Mouse (Mus musculus): ENCODE data around the gene Nbeal2.

Gene Nbeal2

DNA sequence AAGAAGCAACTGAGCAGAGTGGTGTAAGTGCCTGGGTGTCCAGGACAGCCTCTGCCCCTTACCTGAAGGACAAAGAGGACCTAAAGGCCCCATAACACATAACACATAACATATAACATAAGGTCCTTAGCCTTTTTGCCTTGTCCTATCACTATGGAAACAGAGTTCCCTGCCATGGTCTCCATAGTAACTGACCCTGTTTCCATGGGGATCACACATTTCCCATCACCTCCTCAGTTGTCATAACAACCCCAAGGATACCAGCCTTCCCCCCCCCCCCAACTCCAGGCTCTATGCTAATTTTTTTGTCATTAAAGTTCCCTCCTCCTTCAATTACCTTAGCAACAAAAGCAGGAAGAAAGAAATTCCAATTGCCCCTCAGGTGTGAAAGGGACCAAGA lies 4.2 kb downstream of the Nbeal2 start:
- DNase-seq (ENCODE audit: low spot score in 2 of 2), result no peak

DNA sequence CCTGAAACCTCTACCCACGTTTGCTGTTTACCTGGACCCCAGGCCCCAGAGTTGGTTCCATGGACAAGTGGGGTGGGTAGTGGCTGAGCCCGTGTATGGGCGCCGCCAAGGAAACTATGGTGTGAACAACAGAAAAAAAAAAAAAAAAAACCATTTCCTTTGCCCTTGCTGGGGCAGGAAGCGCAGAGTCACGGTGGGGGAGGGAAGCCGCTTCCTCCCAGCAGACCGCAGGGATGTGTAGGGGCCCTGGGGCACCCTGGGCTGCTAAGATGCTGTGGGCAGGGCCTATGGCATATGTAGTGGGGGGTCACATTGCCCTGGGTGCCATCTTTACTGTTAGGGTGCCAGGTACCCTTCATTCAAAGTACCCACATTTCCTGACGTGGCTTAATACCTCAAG lies 8.7 kb downstream of the Nbeal2 start:
- no peak for DNase-seq (ENCODE audit: low spot score in 2 of 2)

DNA sequence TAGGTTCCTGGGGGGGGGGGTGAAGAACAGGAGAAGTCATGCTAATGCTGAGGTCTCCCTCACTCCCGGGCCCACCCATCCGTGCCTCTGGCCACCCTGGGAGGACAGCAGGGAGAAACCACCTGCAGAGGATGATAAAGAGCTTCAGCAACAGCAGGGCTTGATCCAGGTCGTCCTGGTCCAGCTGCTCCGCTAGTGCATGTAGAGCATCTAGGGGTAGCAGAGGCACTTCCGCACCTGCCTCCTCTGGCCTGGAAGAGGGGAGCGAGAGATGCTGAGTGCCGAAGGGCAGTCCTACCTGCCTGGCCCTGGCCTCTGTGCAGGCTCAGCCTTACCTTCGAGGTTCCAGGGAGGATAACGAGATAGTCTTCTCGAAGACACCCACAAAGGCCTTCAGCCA lies 9.7 kb downstream of the Nbeal2 start:
- DNase-seq (ENCODE audit: low spot score in 2 of 2), result no peak

DNA sequence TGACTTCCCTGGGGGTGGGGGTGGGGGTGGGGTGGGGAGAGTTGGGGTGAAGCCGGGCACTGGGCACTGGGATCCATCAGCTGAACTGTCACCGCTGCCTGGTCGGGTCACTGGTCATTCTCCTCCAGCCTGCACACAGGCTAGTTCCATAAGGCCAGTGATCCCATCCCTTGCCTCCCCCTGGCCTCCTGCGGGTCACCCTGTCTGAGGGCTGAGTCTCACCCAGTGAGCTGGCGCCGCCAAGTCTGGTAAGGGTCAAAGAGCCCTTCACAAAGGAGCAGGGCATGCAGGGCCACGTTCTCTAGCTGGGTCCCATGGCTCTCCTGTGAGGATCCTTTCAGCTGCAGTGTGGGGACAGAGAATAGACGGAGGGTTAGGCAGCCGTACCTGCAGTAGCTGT lies 10.2 kb downstream of the Nbeal2 start:
- no peak for DNase-seq (ENCODE audit: low spot score in 2 of 2)

DNA sequence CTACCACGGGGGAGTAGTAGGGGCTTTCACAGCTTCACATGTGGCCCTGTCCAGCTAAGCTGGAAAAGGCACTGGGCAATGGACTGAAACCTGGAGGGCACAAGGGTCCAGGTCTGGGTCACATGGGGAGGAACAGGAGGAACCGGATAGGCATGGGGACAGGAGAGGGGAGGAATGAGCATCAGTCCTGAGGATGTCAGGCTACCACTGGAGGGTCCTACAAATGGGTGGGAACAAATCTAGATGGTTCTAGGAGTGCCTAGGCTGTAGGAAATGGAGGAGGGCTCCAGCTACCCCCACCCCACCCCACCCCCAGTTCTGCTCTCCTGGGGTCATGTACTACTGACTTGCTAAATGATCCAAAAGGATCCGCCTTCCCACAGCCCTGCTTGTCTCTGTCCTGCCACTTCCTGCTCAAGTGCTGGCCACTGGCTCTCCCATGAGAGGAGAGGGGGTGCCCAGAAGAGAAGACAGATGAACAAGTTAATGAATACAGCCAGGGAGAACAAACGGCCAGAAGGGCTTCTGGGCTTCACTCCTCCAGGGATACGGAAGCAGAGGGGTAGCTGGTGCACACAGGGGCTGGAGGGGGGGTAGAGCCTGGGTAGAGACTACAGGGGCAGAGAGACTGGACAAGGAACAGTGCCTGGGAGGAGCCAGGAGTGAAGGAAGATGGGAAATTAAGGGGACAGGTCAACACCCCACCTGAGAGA lies 11.0 kb downstream of the Nbeal2 start:
- DNase-seq (ENCODE audit: low spot score in 2 of 2), result no peak

DNA sequence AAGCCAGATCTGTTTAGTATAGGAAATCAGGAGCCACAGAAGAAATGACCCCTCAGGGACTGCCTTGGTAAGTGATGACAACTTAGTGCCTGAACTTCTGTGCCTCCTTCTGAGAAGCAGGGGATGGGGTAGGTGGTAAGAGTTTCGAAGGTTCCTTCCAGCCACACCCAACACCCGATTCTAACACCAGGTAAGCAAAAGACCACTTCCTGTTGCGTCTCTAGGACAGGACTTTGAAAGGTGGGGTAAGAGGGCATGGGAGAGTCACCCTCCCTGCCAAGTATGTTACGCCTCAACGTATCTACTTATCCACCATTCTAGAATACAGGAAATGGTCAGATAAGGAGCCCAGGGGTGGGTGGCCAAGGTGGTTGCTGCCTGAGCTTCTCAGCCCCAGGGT lies 13.0 kb downstream of the Nbeal2 start:
- DNase-seq (ENCODE audit: low spot score in 2 of 2), result no peak

DNA sequence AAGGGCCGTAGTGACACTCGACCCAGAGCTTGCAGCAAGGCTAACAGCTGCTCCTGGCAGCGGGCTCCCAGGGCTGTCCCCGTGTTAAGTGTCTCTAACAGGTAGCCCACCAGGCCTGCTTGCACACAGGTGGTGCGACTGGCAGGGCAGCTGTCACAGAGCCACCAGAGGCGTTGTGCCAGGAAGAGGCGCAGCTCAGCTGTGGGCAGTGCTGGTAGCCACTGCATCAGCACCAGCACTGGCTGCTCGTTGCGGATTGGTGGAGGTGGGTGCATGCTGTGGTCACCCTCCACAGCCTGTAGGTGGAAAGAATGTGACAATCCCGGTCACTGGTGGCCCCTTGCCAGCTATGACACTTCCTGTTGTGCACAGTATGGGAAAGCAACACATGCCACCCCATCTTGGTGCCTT lies 15.3 kb downstream of the Nbeal2 start:
- DNase-seq (ENCODE audit: low spot score in 2 of 2), result no peak

DNA sequence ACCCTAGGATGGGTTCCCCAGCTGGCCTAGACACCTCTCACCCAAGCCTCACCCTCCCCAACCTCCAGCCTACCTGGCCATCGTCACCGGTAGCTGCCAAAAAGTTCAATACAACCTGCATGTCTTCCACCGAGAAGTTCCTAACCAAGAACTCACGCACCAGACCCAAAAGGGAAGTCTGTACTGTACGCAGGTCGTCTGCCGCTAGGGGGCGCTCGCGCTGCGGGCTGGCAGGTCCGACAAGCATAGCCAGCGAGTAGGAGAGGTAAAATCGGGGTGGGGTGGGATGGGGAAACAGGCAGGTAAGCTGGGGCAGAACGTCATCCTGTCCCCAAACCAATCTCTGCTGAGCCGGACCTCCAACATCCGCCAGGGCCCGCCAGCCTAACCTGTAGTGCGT lies 18.7 kb downstream of the Nbeal2 start:
- peak; percentile 68 to 78 for DNase-seq (ENCODE audit: low spot score in 2 of 2)

DNA sequence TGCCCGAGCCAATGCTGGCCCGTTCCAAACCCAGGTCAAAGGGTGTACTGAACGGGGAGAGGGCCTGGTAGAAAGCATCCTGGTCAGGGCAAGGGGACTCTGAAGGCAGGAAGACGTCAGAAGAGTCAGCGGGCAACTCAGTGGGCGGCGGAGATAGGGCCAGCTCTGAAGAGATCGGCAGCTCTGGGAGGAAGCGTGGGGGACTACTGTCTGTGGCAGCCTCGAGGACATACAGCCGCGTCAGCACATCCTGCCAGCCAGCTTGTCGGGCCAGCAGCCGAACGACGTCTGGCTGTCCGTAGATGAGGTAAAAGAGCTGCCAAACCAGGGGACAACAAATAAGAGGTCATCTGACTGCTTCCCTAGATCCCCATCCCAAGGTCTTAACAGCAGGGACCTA lies 20.1 kb downstream of the Nbeal2 start:
- DNase-seq (ENCODE audit: low spot score in 2 of 2), result no peak

DNA sequence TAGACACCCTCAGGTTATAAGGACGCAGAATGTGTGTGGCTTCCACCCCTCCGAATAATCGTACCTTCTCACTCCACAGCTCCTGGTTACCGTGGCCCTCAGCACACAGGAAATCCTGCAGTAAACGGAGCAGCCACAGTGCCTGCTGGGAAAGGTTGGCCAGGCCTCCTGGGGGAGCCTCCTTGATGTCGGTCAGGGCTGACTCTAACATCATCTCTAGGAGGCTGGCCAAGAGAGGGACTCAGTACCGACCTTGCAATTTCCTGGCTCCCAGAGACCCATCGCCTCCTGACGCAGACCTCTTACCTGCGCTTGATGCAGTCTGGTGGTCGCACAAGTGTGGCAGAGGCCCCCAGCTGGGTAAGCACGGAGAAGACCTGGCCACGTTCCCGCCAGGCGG lies 21.3 kb downstream of the Nbeal2 start:
- DNase-seq (ENCODE audit: low spot score in 2 of 2), result no peak

DNA sequence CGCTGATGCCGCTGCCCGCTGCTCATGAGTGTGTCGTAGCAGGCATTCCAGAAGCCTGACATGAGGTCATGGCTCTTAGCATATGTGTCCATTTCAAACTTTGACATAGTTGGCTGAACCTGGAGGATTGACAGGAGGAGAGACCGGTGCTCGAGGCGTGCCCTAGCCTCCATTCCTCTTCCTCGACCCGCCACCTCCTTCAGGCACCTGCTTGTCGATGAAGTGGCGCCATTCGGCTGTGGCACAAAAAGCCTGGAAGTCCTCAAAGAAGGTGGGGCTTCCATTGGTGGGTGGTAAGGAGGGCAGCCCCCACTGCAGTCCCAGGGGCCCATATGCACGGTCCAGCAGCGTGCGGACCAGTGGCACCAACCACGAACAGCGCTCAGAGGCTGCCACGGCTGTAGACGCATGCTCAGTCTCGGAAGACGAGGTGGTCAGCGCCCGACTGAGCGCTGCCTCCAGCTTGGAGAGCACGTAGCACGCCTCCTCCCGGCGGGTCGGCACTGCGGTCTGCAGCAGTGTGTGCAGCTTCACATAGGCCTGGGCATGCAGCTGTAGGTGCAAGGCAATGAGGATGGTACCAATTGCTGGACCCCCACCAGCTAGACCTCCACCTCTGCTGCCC lies 22.2 kb downstream of the Nbeal2 start:
- DNase-seq (ENCODE audit: low spot score in 2 of 2), result no peak

DNA sequence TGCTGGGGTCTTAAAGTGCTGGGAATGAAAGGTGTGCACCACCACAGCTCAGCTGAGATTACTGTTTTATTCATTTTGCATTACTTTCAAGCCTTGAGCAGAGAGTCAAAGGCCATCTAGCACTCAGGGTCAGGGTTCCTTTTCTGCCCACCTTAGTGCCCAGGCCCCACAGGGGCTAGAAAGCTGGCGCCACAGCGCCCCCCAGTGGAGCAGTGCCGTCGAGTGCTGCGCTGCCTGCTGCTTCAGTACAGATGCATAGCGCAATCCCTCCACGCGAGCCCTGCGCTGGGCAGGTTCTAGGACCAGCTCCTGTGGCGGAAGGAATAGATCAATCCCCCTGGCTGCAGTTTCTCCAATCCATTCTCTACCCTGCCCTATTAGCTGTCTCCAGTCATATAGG lies 22.8 kb downstream of the Nbeal2 start:
- no peak for DNase-seq (ENCODE audit: low spot score in 2 of 2)

DNA sequence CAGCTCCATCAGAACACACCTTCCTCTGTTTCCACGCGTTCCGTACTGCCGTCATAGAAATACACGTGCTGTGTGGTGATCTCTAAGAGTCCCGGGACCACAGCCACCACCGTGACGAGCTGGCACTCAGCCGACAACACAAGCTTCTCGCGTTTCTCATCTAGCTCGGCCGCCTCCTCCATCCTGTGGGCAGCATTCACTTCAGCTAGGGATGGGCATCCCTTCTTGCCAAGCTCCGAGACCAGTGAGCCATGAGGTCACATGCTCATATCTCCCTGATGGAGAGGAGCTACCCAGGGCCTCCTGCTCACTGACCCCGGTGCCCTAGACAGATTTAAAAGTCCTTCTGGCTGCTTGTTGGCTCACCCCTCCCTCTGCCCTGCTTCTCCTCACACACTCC lies 23.8 kb downstream of the Nbeal2 start:
- no peak for DNase-seq (ENCODE audit: low spot score in 2 of 2)

DNA sequence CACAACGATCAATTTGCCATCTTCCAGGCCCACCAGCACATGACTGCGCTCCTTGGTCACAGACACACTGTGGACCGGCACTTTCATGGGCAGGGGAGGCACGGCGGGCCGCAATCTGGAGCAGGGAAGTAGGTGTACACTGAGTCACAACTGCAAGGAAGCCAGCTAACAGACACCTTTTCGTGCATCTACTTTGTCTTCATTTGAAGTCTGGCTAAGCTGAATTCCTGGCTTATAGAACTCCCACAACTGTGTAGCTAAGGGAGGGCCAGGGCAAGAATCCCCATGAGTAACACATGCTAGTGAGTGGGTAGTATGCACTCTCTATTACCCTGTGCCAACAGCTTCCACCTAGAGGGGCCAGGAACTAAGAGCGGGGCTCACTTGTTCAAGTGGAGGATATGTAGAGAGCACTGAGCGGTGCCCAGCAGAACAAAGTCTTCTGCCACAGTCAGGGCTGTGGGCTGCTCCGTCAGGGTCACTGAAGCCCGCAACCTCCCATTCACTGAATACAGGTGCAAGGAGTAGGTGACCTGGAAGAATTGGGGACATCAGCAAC lies 28.5 kb downstream of the Nbeal2 start:
- no peak for DNase-seq (ENCODE audit: low spot score in 2 of 2)

DNA sequence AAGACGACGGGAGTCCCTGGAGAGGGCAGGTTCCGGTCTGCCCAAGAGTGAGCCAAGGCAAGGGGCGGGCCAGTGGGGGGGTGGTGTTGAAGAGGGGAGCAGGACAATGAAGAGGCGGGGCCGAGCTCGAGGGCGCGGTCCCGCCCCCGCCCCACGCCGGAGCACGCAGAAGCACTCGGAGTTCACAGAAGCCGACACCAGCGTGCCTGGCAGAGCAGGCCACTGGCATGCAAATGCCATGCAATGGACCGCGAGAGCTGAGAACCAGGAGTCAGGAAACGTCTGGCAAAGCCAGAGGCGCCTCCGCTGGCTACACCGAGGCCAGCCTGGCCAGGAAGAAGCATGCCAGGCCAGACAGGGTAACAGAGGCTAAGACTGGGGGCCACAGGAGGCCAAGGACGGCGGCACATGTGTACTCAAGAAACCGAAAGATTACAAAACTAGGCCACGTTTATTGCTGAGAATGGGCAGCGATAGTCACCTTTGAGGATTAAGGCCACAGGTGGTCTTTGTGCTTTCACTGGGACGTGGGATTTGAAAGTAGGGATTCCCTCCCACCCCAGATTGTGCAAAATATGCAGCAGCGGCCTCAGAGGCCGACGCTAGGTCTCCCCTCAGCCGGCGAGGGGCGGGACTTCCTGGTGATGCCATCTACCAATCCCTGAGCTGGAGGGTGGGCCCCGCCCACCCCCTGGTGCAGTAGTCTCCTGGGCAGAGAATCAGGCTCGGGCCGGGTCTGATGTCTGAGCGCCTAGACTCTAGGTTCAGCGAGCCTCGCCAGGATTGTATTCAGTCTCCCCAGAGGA lies 29.4 kb downstream of the Nbeal2 start, which contains the start of gene Nradd:
Nradd (minus strand) TSS at position 92 of the 806 bp plus-strand sequence.
- DNase-seq (ENCODE audit: low spot score in 2 of 2), result peak; percentile 75 to 81

DNA sequence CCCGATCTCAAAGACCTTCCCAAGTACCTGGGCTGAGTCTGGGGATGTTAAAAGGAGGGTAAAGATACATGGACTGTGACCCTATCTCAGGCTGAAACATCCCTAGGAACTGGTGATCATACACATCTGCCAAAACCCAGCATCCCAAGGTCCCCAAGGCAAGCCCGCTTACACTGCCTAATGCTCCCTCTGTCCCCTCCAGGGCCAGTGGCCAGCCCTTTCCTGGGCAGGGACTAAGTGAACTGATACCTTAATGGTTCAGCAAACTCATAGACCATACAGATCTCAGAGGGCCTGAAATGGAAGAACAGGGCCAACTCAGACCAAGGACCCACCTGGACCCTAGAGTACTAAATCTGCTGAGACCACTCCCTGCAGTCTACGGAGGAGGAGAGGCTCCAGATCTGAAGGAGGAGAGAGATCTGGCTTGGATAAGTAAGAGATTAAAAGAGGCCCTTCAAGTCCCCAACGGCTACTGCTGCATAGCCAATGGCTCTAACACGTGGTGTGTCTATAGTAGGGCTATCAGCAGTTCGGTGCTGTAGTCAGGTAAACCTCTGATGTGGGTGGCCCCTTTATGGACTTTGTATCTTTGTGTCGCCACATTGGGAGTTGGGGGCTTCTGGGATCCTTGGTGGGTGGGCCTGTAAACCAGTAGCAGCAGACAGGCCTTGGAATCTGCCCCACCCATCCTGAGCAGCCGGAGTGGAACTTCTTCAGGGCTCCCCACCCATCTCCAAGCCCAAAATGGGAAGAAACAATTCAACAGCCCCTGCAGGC lies 30.4 kb downstream of the Nbeal2 start:
- DNase-seq (ENCODE audit: low spot score in 2 of 2), result no peak

DNA sequence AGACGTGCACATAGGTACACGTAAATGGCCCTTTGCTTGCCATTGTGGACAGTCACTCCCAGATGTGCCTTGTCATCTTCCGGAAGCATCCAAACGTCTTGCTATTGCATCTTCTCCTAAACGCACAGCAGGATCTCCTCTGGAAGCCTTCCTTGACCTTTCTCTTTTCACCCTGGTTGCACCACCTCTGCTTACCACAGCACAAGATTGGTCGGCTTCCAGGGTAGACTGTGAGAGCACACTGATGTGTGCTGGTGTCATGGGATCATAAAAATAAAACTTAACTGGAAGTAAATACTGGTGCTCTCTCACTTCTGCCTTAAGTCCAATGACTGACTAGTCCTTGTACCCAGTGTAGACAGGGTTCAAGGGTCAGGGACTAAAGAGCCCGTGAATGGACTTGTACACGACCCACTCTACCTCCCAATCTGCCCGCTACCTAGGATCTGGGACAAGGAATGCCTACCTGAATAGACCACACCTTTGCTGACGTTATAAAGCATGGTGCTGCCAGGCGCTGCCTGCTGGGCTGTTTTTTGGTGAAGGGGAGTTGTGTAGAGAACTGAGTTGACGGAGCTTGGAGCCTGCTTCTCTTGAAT lies 31.2 kb downstream of the Nbeal2 start:
- no peak for DNase-seq (ENCODE audit: low spot score in 2 of 2)

DNA sequence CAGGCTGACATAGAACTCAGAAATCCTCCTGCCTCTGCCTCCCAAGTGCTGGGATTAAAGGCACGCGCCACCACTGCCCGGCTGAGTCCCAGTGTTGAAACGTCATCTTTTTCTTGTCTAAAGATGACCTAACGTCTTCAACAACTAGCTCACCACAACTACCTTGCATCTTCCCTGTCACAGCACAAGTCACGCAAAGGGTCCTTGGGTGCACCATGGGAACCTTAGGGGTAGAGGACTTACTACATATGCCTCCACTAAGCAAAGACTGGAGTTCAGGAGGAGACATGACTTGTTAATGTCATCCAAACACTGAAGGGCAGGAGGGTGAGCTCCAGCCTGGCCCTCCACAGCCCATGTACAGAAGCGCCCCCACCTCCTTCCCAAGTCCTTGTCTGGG lies 33.3 kb downstream of the Nbeal2 start:
- DNase-seq (ENCODE audit: low spot score in 2 of 2), result no peak

DNA sequence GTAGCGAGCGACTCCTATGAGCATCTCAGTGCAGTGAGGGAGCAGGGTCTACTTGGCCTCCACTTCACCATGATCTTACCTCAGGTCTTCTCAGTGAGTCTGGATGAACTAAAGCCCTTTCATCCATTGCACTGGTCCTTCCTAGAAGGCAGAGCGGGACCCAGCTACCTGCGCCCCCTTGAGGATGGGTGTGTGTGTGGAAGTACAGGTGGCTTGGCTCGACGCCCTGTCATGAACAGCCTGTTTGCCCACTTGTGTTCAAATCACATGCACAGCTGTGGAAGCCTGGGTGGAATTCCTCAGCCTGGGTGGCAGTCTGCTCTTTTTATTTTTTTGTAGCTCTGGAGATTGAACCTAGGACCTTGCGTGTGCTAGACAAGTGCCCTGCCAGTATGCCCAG lies 33.8 kb downstream of the Nbeal2 start:
- no peak for DNase-seq (ENCODE audit: low spot score in 2 of 2)

DNA sequence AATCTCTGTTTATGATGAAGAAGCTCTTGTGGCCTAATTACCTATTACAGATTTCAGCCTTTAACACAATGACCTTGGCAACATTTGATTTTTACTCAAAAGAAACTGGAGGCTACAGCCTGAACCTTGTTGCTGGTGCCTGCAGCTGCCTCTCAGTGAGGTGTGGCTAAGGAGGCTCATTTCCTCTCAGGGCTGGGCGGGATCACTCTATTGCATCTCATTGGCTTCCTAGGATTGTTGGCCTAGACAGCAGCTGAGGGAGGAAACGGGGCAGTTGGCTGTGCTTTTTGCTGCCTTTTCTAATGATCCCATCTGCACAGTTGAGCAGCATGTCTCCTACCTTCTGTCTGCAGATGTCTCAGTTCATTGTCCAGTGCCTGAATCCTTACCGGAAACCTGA lies 36.9 kb downstream of the Nbeal2 start:
- no peak for DNase-seq (ENCODE audit: low spot score in 2 of 2)

DNA sequence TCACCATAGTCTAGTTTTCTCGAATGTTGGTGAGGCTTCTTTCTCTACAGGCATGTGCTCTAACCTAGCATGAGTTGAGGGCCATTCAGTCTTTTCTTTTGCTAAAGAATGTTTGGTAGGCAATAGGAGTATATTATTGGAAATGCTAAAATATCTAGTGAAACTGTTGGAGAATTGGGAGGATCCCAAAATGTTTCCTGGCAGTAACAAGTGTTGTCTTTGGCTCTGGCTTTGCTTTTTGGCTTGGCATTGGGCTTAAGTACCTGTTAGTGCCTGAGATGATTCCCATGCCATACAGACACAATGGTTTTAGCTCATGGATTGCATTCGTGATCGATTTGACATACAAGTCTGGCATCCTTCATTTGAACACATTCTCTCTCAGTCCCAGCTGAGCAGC lies 42.5 kb downstream of the Nbeal2 start:
- no peak for DNase-seq (ENCODE audit: low spot score in 2 of 2)

Data from frontal cortex, postnatal 14 days (tissue).